Mouse (Mus musculus): ENCODE data around the gene Slc5a6. TPM values are rescaled to one million over a fixed set of nuclear protein-coding genes. Genes with fewer than 3 reads are reported as not detected.

The Slc5a6 gene
- polyA plus RNA-seq, 1 experiment from 2014 or later, result 9.4 TPM

GRCm38 (mm10) chr5:30998306-30998705 lies 50.4 kb downstream of the Slc5a6 start:
- Histone ChIP-seq H3K9me3 (replicated peaks; ENCODE audit: control insufficient read depth, low read length) (no peaks in the 10 kb centered on the region), H3K36me3 (ENCODE audit: control insufficient read depth, insufficient read depth) (no peaks in the 10 kb centered on the region), H3K9ac (ENCODE audit: low read length) (no peak overlapping the region), H3K4me1 (ENCODE audit: control insufficient read depth, insufficient read depth, low read length) (peaks cover 10% of the 10 kb centered on the region), H3K27me3 (ENCODE audit: control insufficient read depth, insufficient read depth, low read length) (no peaks in the 10 kb centered on the region), H3K27ac (ENCODE audit: low read length) (no peak overlapping the region), H3K4me3 (ENCODE audit: low read length) (no peak overlapping the region), H3K4me2 (ENCODE audit: low read depth, low read length) (no peak overlapping the region)
- no peak for ATAC-seq (replicated peaks; ENCODE audit: extremely low read depth, insufficient read depth, low FRiP score)
- 38% methylated on average over 5 of the region's 5 CpGs for WGBS

- Histone ChIP-seq H3K4me3 (ENCODE audit: low read length) (no peak overlapping the region), H3K4me2 (ENCODE audit: low read depth, low read length) (no peak overlapping the region), H3K27ac (ENCODE audit: low read length) (peak overlapping the region; percentile 71), H3K4me1 (ENCODE audit: control insufficient read depth, insufficient read depth, low read length) (peaks cover 8% of the 10 kb centered on the region), H3K36me3 (ENCODE audit: control insufficient read depth, insufficient read depth) (no peaks in the 10 kb centered on the region), H3K27me3 (ENCODE audit: control insufficient read depth, insufficient read depth, low read length) (no peaks in the 10 kb centered on the region), H3K9me3 (replicated peaks; ENCODE audit: control insufficient read depth, low read length) (no peaks in the 10 kb centered on the region), H3K9ac (ENCODE audit: low read length) (no peak overlapping the region)
- ATAC-seq (replicated peaks; ENCODE audit: extremely low read depth, insufficient read depth, low FRiP score), result peak; percentile 58; the same call in 1 of the 2 replicates
- 40% methylated on average over 11 of the region's 11 CpGs for WGBS
Measured at GRCm38 (mm10) chr5:30994910-30995635, 53.7 kb downstream of the Slc5a6 start.

- Histone ChIP-seq H3K4me2 (ENCODE audit: low read depth, low read length) (no peak overlapping the region), H3K36me3 (ENCODE audit: control insufficient read depth, insufficient read depth) (no peaks in the 10 kb centered on the region), H3K27ac (ENCODE audit: low read length) (no peak overlapping the region), H3K27me3 (ENCODE audit: control insufficient read depth, insufficient read depth, low read length) (no peaks in the 10 kb centered on the region), H3K9me3 (replicated peaks; ENCODE audit: control insufficient read depth, low read length) (no peaks in the 10 kb centered on the region), H3K4me3 (ENCODE audit: low read length) (no peak overlapping the region), H3K9ac (ENCODE audit: low read length) (no peak overlapping the region), H3K4me1 (ENCODE audit: control insufficient read depth, insufficient read depth, low read length) (peaks cover 8% of the 10 kb centered on the region)
- WGBS, result 75% methylated on average over 3 of the region's 3 CpGs
- no peak for ATAC-seq (replicated peaks; ENCODE audit: extremely low read depth, insufficient read depth, low FRiP score)
Measured at GRCm38 (mm10) chr5:30994074-30994473, 54.6 kb downstream of the Slc5a6 start.

- ATAC-seq (replicated peaks; ENCODE audit: extremely low read depth, insufficient read depth, low FRiP score), result no peak
- WGBS, result 64% methylated on average over 5 of the region's 5 CpGs
Measured at GRCm38 (mm10) chr5:30992980-30993676, 55.6 kb downstream of the Slc5a6 start.

More at GRCm38 (mm10) chr5:30992980-30993676, 55.6 kb downstream of the Slc5a6 start:
- no peaks in the 10 kb centered on the region for H3K9me3 ChIP-seq (replicated peaks; ENCODE audit: control insufficient read depth, low read length)
- no peak overlapping the region for H3K27ac ChIP-seq (ENCODE audit: low read length)
- H3K27me3 ChIP-seq (ENCODE audit: control insufficient read depth, insufficient read depth, low read length), result no peaks in the 10 kb centered on the region
- H3K4me3 ChIP-seq (ENCODE audit: low read length), result no peak overlapping the region
- no peak overlapping the region for H3K9ac ChIP-seq (ENCODE audit: low read length)
- H3K4me2 ChIP-seq (ENCODE audit: low read depth, low read length), result no peak overlapping the region
- peaks cover 8% of the 10 kb centered on the region for H3K4me1 ChIP-seq (ENCODE audit: control insufficient read depth, insufficient read depth, low read length)
- no peaks in the 10 kb centered on the region for H3K36me3 ChIP-seq (ENCODE audit: control insufficient read depth, insufficient read depth)

Other genes with a start within 250 kb of the Slc5a6 start
- gene Mapre3, start 234.3 kb downstream of the Slc5a6 start, polyA plus RNA-seq (2015; fragmentation: Nextera tagmentation; extraction: Ambion mirVana), result 18.2 and 19.8 TPM in 2 replicates
- gene Tmem214, start 180.9 kb downstream of the Slc5a6 start, polyA plus RNA-seq (2015; fragmentation: Nextera tagmentation; extraction: Ambion mirVana), result 58.8 and 61.7 TPM in 2 replicates
- 10.8 and 11.8 TPM in 2 replicates for gene Agbl5, start 160.2 kb downstream of the Slc5a6 start, polyA plus RNA-seq (2015; fragmentation: Nextera tagmentation; extraction: Ambion mirVana)
- gene Ost4, start 141.1 kb downstream of the Slc5a6 start, polyA plus RNA-seq (2015; fragmentation: Nextera tagmentation; extraction: Ambion mirVana), result 349 and 355 TPM in 2 replicates
- 145 and 157 TPM in 2 replicates for gene Emilin1, start 135.5 kb downstream of the Slc5a6 start, polyA plus RNA-seq (2015; fragmentation: Nextera tagmentation; extraction: Ambion mirVana)
- 12.9 and 15.0 TPM in 2 replicates for gene Khk, start 127.5 kb downstream of the Slc5a6 start, polyA plus RNA-seq (2015; fragmentation: Nextera tagmentation; extraction: Ambion mirVana)
- gene Cgref1, start 103.3 kb downstream of the Slc5a6 start, polyA plus RNA-seq (2015; fragmentation: Nextera tagmentation; extraction: Ambion mirVana), result 2.6 and 2.7 TPM in 2 replicates
- 95.9 and 96.5 TPM in 2 replicates for gene Preb, start 88.6 kb downstream of the Slc5a6 start, polyA plus RNA-seq (2015; fragmentation: Nextera tagmentation; extraction: Ambion mirVana)
- gene Tcf23, start 80.3 kb downstream of the Slc5a6 start, polyA plus RNA-seq (2015; fragmentation: Nextera tagmentation; extraction: Ambion mirVana), result 0.09 and 0.24 TPM in 2 replicates
- gene Atraid, start 612 bp downstream of the Slc5a6 start, polyA plus RNA-seq (2015; fragmentation: Nextera tagmentation; extraction: Ambion mirVana), result 117 and 121 TPM in 2 replicates
- 14.4 and 18.4 TPM in 2 replicates for gene Cad, start 5.9 kb upstream of the Slc5a6 start, polyA plus RNA-seq (2015; fragmentation: Nextera tagmentation; extraction: Ambion mirVana)
- gene Dnajc5g, start 57.4 kb upstream of the Slc5a6 start, polyA plus RNA-seq (2015; fragmentation: Nextera tagmentation; extraction: Ambion mirVana), result not detected in 2 replicates
- 0.27 and 0.35 TPM in 2 replicates for gene Slc30a3, start 59.3 kb upstream of the Slc5a6 start, polyA plus RNA-seq (2015; fragmentation: Nextera tagmentation; extraction: Ambion mirVana)
- 8.1 and 11.2 TPM in 2 replicates for gene Trim54, start 67.8 kb upstream of the Slc5a6 start, polyA plus RNA-seq (2015; fragmentation: Nextera tagmentation; extraction: Ambion mirVana)
- gene Ucn, start 89.9 kb upstream of the Slc5a6 start, polyA plus RNA-seq (2015; fragmentation: Nextera tagmentation; extraction: Ambion mirVana), result not detected in 2 replicates
- gene Mpv17, start 105.3 kb upstream of the Slc5a6 start, polyA plus RNA-seq (2015; fragmentation: Nextera tagmentation; extraction: Ambion mirVana), result 87.6 and 91.5 TPM in 2 replicates
- gene Gm29609, start 131.0 kb upstream of the Slc5a6 start, polyA plus RNA-seq (2015; fragmentation: Nextera tagmentation; extraction: Ambion mirVana), result 0.63 and 1.3 TPM in 2 replicates
- 39.7 and 46.4 TPM in 2 replicates for gene Gtf3c2, start 131.2 kb upstream of the Slc5a6 start, polyA plus RNA-seq (2015; fragmentation: Nextera tagmentation; extraction: Ambion mirVana)
- 113 and 122 TPM in 2 replicates for gene Snx17, start 144.3 kb upstream of the Slc5a6 start, polyA plus RNA-seq (2015; fragmentation: Nextera tagmentation; extraction: Ambion mirVana)
- gene Eif2b4, start 144.5 kb upstream of the Slc5a6 start, polyA plus RNA-seq (2015; fragmentation: Nextera tagmentation; extraction: Ambion mirVana), result 61.4 and 73.3 TPM in 2 replicates
- gene Zfp513, start 153.4 kb upstream of the Slc5a6 start, polyA plus RNA-seq (2015; fragmentation: Nextera tagmentation; extraction: Ambion mirVana), result 6.2 and 6.5 TPM in 2 replicates
- gene Ppm1g, start 171.8 kb upstream of the Slc5a6 start, polyA plus RNA-seq (2015; fragmentation: Nextera tagmentation; extraction: Ambion mirVana), result 102 and 103 TPM in 2 replicates
- gene Nrbp1, start 191.9 kb upstream of the Slc5a6 start, polyA plus RNA-seq (2015; fragmentation: Nextera tagmentation; extraction: Ambion mirVana), result 123 TPM in 2 replicates
- 0.29 and 0.40 TPM in 2 replicates for gene Gm9970, start 192.3 kb upstream of the Slc5a6 start, polyA plus RNA-seq (2015; fragmentation: Nextera tagmentation; extraction: Ambion mirVana)
- 5.4 and 6.3 TPM in 2 replicates for gene Krtcap3, start 202.8 kb upstream of the Slc5a6 start, polyA plus RNA-seq (2015; fragmentation: Nextera tagmentation; extraction: Ambion mirVana)
- gene Ift172, start 242.2 kb upstream of the Slc5a6 start, polyA plus RNA-seq (2015; fragmentation: Nextera tagmentation; extraction: Ambion mirVana), result 22.3 and 26.8 TPM in 2 replicates
- gene Fndc4, start 247.2 kb upstream of the Slc5a6 start, polyA plus RNA-seq (2015; fragmentation: Nextera tagmentation; extraction: Ambion mirVana), result 15.7 and 16.9 TPM in 2 replicates
- 0.16 and 0.18 TPM in 2 replicates for gene Gckr, start 248.5 kb upstream of the Slc5a6 start, polyA plus RNA-seq (2015; fragmentation: Nextera tagmentation; extraction: Ambion mirVana)

All from heart, embryonic 16.5 days (tissue).